Mouse (Mus musculus): ENCODE measurements around the gene Igsf11.
A peak's percentile ranks its signal among the peaks of the same experiment; 100 is the strongest.

DNA sequence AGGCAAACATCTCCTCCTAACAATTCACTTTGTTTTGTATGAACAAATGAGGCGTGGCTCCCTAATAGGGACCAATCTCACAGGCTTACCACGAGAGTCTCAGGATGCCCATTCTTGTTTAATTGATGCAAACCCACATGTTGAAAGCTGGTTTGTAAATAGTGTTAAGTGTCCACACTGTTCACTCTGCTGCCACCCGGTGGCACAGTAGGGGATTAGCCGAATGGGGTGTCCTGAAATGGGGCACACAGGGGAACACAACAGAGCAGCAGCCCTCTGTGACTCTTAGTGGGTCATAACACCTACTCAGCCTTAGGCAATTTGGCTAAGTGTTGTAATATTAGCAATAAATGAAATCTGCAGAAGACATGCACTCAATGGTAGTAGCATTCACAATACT is 156.4 kb downstream of the Igsf11 start:
- TF ChIP-seq EP300 (IDR thresholded peaks at IDR 0.05; ENCODE audit: low read depth) (no peak), CTCF (IDR thresholded peaks at IDR 0.05; ENCODE audit: low read depth) (peak; percentile 78)
